Mouse (Mus musculus) limb, embryonic 11.5 days (tissue): ENCODE data around the gene Zfp667. TPM values are rescaled to one million over a fixed set of nuclear protein-coding genes. Genes with fewer than 3 reads are reported as not detected.
A peak's percentile ranks its signal among the peaks of the same experiment; 100 is the strongest.
"Not testable (repeated sequence)": the region's sequence is repeated elsewhere in the genome, so short reads cannot be mapped to it uniquely, and the experiment has no call there.

ENCODE experiments used
- ATAC-seq: fragments of 200-750 bp; cut with Nextera tagmentation; 2 replicates; pipeline ENCODE4 v1.8.0; 2017; ENCODE audit warnings: low read depth; ENCODE audit not compliant: insufficient number of reproducible peaks, low FRiP score, low TSS enrichment
- DNase-seq: peaks from one replicate; pipeline ENCODE4 v3.0.0-alpha.2; 2015; ENCODE audit warnings: low spot score
- H3K27ac ChIP-seq: fragments of 300-500 bp; sonication (generic); replicated peaks from 2 replicates; pipeline ENCODE4 v1.5.1; 2014; ENCODE audit warnings: low read depth, mild to moderate bottlenecking, low read length
- H3K27me3 ChIP-seq: fragments of 300-500 bp; sonication (generic); 2 replicates; pipeline ENCODE4 v1.6.1; 2014; ENCODE audit warnings: mild to moderate bottlenecking, low read length, mixed read lengths; ENCODE audit not compliant: control insufficient read depth, insufficient read depth
- H3K36me3 ChIP-seq: fragments of 300-500 bp; sonication (generic); 2 replicates; pipeline ENCODE4 v1.6.1; 2014; ENCODE audit warnings: mild to moderate bottlenecking, low read length, moderate library complexity, mixed read lengths; ENCODE audit not compliant: control insufficient read depth, insufficient read depth
- H3K4me1 ChIP-seq: fragments of 300-500 bp; sonication (generic); 2 replicates; pipeline ENCODE4 v1.6.1; 2014; ENCODE audit warnings: low read length, mixed read lengths; ENCODE audit not compliant: control insufficient read depth, insufficient read depth
- H3K4me2 ChIP-seq: fragments of 300-500 bp; sonication (generic); 2 replicates; pipeline ENCODE4 v1.6.1; 2014; ENCODE audit warnings: low read depth, mild to moderate bottlenecking, moderate library complexity; ENCODE audit not compliant: severe bottlenecking
- H3K4me3 ChIP-seq: fragments of 300-500 bp; sonication (generic); 2 replicates; pipeline ENCODE4 v1.5.1; 2014; ENCODE audit warnings: low read depth, low read length
- H3K9ac ChIP-seq: fragments of 300-500 bp; sonication (generic); 2 replicates; pipeline ENCODE4 v1.6.1; 2014; ENCODE audit warnings: mild to moderate bottlenecking, low read length
- H3K9me3 ChIP-seq: fragments of 300-500 bp; sonication (generic); 2 replicates; pipeline ENCODE4 v1.6.1; 2016; ENCODE audit warnings: low read length; ENCODE audit not compliant: control insufficient read depth
- WGBS: fragments of 180-500 bp; shearing (Covaris S2); extraction: QIAGEN DNeasy Blood & Tissue Kit; methylation state at CpG from one replicate; pipeline ENCODE4 v1.1.7; 2014; 5-methylcytosine and 5-hydroxymethylcytosine counted together
- polyA plus RNA-seq: library from polyadenylated mRNA; unstranded; fragments of >200 nt; fragmentation: Nextera tagmentation; extraction: Ambion mirVana; gene quantifications from 2 replicates; pipeline ENCODE4 v1.2.1, GENCODE M21; 2014

Gene Zfp667
- 7.4 and 9.0 TPM in 2 replicates for polyA plus RNA-seq

GRCm38 (mm10) chr7:6285842-6286705 is at the start of gene Zfp667:
TSS of gene Zfp667 (plus strand) at chr7:6286579.
- no peaks in the 10 kb centered on the region for H3K36me3 ChIP-seq
- H3K4me1 ChIP-seq: no peaks in the 10 kb centered on the region
- H3K27me3 ChIP-seq: no peaks in the 10 kb centered on the region
- no peak within 1 kb of the TSS; the same call in 1 of the 2 replicates for H3K27ac ChIP-seq
- peak within 1 kb of the TSS; percentile 61 for H3K4me2 ChIP-seq
- H3K9me3 ChIP-seq: no peaks in the 10 kb centered on the region
- H3K9ac ChIP-seq: peak within 1 kb of the TSS; percentile 46
- ATAC-seq (peak; percentile 79), DNase-seq (peak; percentile 98)
- WGBS: 3% methylated on average over 50 of the region's 50 CpGs
- H3K4me3 ChIP-seq: peak within 1 kb of the TSS; percentile 44

- no peak overlapping the region for H3K9ac ChIP-seq
- WGBS: 54% methylated on average over 11 of the region's 11 CpGs
Observed at GRCm38 (mm10) chr7:6239787-6240186, 46.6 kb upstream of the Zfp667 start.

GRCm38 (mm10) chr7:6240841-6241425 is 45.4 kb upstream of the Zfp667 start:
- H3K36me3 ChIP-seq, ATAC-seq, H3K27me3 ChIP-seq, H3K4me2 ChIP-seq, H3K9me3 ChIP-seq, H3K9ac ChIP-seq, H3K4me1 ChIP-seq, H3K4me3 ChIP-seq, H3K27ac ChIP-seq: not testable (repeated sequence)
- peak; percentile 55 for DNase-seq
- WGBS: 18% methylated on average over 1 of the region's 1 CpGs

More at GRCm38 (mm10) chr7:6239787-6240186, 46.6 kb upstream of the Zfp667 start:
- Histone ChIP-seq H3K4me3 (no peak overlapping the region), H3K4me1 (no peaks in the 10 kb centered on the region), H3K36me3 (no peaks in the 10 kb centered on the region), H3K9me3 (no peaks in the 10 kb centered on the region), H3K27me3 (no peaks in the 10 kb centered on the region), H3K4me2 (no peak overlapping the region), H3K27ac (no peak overlapping the region)
- ATAC-seq (no peak), DNase-seq (no peak)

- no peak overlapping the region for H3K9ac ChIP-seq
- no peaks in the 10 kb centered on the region for H3K4me1 ChIP-seq
- H3K27me3 ChIP-seq: no peaks in the 10 kb centered on the region
- no peaks in the 10 kb centered on the region; the same call in 1 of the 2 replicates for H3K9me3 ChIP-seq
- ATAC-seq (peak; percentile 74; the same call in 1 of the 2 replicates), DNase-seq (peak; percentile 55)
- H3K4me3 ChIP-seq: no peak overlapping the region
- 14% methylated on average over 11 of the region's 11 CpGs for WGBS
- H3K27ac ChIP-seq: no peak overlapping the region
- no peak overlapping the region for H3K4me2 ChIP-seq
- no peaks in the 10 kb centered on the region for H3K36me3 ChIP-seq
Observed at GRCm38 (mm10) chr7:6244361-6245292, 41.8 kb upstream of the Zfp667 start.

- WGBS: 86% methylated on average over 6 of the region's 6 CpGs
- ATAC-seq (no peak), DNase-seq (no peak)
- Histone ChIP-seq H3K36me3 (no peaks in the 10 kb centered on the region), H3K27me3 (no peaks in the 10 kb centered on the region), H3K4me3 (no peak within 1 kb of the TSS), H3K4me1 (no peaks in the 10 kb centered on the region), H3K27ac (no peak within 1 kb of the TSS), H3K4me2 (no peak within 1 kb of the TSS), H3K9me3 (no peaks in the 10 kb centered on the region; the same call in 1 of the 2 replicates), H3K9ac (no peak within 1 kb of the TSS)
Observed at GRCm38 (mm10) chr7:6252410-6252809, 34.0 kb upstream of the Zfp667 start, which contains the start of gene Epp13. TSS of gene Epp13 (plus strand) at chr7:6252710.

GRCm38 (mm10) chr7:6254451-6254850 is 31.9 kb upstream of the Zfp667 start:
- ATAC-seq: no peak
- H3K9me3 ChIP-seq: no peaks in the 10 kb centered on the region; the same call in 1 of the 2 replicates

GRCm38 (mm10) chr7:6257386-6257785 is 29.0 kb upstream of the Zfp667 start:
- 82% methylated on average over 4 of the region's 4 CpGs for WGBS
- Histone ChIP-seq H3K4me2 (no peak overlapping the region), H3K36me3 (no peaks in the 10 kb centered on the region), H3K9ac (no peak overlapping the region), H3K4me3 (no peak overlapping the region), H3K27me3 (no peaks in the 10 kb centered on the region), H3K27ac (no peak overlapping the region), H3K9me3 (no peaks in the 10 kb centered on the region; the same call in 1 of the 2 replicates), H3K4me1 (no peaks in the 10 kb centered on the region)
- ATAC-seq (no peak), DNase-seq (no peak)

More at GRCm38 (mm10) chr7:6254451-6254850, 31.9 kb upstream of the Zfp667 start:
- Histone ChIP-seq H3K4me1 (no peaks in the 10 kb centered on the region), H3K27ac (no peak overlapping the region), H3K9ac (no peak overlapping the region), H3K4me2 (no peak overlapping the region), H3K4me3 (no peak overlapping the region), H3K36me3 (no peaks in the 10 kb centered on the region), H3K27me3 (no peaks in the 10 kb centered on the region)
- 92% methylated on average over 5 of the region's 5 CpGs for WGBS
- DNase-seq: no peak
